Mouse (Mus musculus): ENCODE measurements around the gene Adam33. TPM values are rescaled to one million over a fixed set of nuclear protein-coding genes. Genes with fewer than 3 reads are reported as not detected.

The Adam33 gene
- total and polyA plus RNA-seq, 3 experiments: 0.17 to 0.21 TPM; not detected in 1

DNA sequence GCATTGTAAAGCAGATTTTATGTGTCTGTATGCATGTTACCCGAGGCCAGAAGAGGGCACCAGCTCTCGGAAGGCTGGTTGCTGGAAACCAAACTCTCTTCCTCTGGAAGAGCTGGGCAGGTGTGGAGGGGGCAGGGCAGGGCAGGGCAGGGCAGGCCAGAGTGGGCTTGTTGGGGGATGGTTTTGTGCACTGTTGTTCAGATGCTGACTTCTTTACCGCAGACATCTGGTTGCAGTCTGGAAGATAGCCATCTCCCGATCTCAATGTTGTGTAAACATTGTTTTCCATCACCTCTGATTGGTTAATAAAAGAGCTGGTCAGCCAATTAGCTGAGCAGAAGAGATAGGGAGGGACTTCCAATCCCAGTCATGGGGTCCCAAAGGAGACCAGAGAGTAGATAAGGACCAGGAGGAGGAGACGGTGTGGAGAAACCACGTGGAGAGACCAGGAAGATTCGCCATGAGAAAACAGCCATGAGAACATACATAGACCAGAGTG, 19.2 kb downstream of the Adam33 start:
- Histone ChIP-seq H3K27ac (ENCODE audit: insufficient read depth, low read depth) (no peak overlapping the region), H3K27me3 (replicated peaks) (peaks cover 4% of the 10 kb centered on the region), H3K9ac (ENCODE audit: insufficient read depth, low read depth) (no peak overlapping the region), H3K4me2 (ENCODE audit: insufficient read depth, low read depth, poor library complexity, severe bottlenecking) (no peak overlapping the region; the same call in 1 of the 2 replicates), H3K79me2 (replicated peaks; ENCODE audit: control insufficient read depth, extremely low read depth, insufficient read depth, poor library complexity, severe bottlenecking) (no peaks in the 10 kb centered on the region), H3K4me1 (ENCODE audit: control insufficient read depth in 1 of 2, insufficient read depth in 2 of 2) (0 out of 4 replicates have a peak, but pooled peaks cover 0 to 2% of the 10 kb centered on the region in 2 experiments), H3K9me3 (replicated peaks; ENCODE audit: low read length) (peaks cover 2% of the 10 kb centered on the region), H3K4me3 (replicated peaks in 1 of 3; ENCODE audit: low read depth in 2 of 3, low read length in 2 of 3, poor library complexity in 1 of 3) (no peak overlapping the region), H3K36me3 (replicated peaks in 1 of 2; ENCODE audit: control insufficient read depth in 1 of 2, insufficient read depth in 1 of 2, low read length in 1 of 2) (no peaks in the 10 kb centered on the region)
- no peak for DNase-seq (ENCODE audit: extremely low read depth)
- TF ChIP-seq CTCF (conservative IDR thresholded peaks at IDR 0.05 in 1 of 2, IDR thresholded peaks at IDR 0.05 in 1 of 2; ENCODE audit: low read depth in 2 of 2, low read length in 2 of 2) (peak in 1 of 2 experiments; percentile 39; a peak in 2 of 4 replicates), UBTF (IDR thresholded peaks at IDR 0.05; ENCODE audit: low read depth, low read length) (no peak), ZC3H11A (IDR thresholded peaks at IDR 0.05; ENCODE audit: low read depth, low read length) (no peak)
- dilution Hi-C loops (cut with MboI; ENCODE audit: extremely low pct_ligation_motif_present, extremely low pct_unique_long_range_greater_than_20kb, low sequenced_read_pairs): no loop called here
- in situ Hi-C loops (cut with MboI; ENCODE audit: low pct_ligation_motif_present, low pct_unique_long_range_greater_than_20kb, low sequenced_read_pairs): no loop called here

DNA sequence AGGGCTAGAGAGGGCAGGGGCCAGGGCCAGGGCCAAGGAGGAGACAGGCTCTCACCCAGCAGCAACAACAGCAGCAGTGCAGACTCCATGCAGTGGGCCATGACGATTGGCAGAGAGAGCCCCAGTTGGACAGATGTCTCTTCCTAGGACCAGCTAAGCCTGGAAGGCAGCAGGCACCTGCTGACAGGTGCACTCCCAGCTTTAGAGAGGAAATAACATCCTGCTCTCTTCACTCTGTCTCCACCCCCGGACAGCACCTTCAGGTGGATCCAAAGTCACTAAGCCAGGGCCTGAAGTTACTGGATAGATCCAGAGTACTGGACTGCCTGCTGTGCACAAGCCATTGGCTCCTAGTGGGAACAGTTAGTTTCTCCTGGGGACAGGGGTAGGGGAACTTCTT, 20.6 kb downstream of the Adam33 start, which contains the start of gene Gfra4:
Gene Gfra4 (minus strand): TSS at position 101 of the 400 bp plus-strand sequence.
- H3K4me1 ChIP-seq (ENCODE audit: control insufficient read depth in 1 of 2, insufficient read depth in 2 of 2): 0 out of 4 replicates have a peak, but pooled peaks cover 0 to 2% of the 10 kb centered on the region in 2 experiments
- no peak within 1 kb of the TSS for H3K4me2 ChIP-seq (ENCODE audit: insufficient read depth, low read depth, poor library complexity, severe bottlenecking)
- H3K79me2 ChIP-seq (replicated peaks; ENCODE audit: control insufficient read depth, extremely low read depth, insufficient read depth, poor library complexity, severe bottlenecking): no peaks in the 10 kb centered on the region
- DNase-seq (ENCODE audit: extremely low read depth): no peak
- TF ChIP-seq MAX (IDR thresholded peaks at IDR 0.05; ENCODE audit: low read length): no peak
- TF ChIP-seq SMC3 (IDR thresholded peaks at IDR 0.05; ENCODE audit: low read depth, low read length): no peak
- no peak for TF ChIP-seq ZMIZ1 (IDR thresholded peaks at IDR 0.05; ENCODE audit: low read depth, low read length)
- no peak for TF ChIP-seq JUN (IDR thresholded peaks at IDR 0.05; ENCODE audit: insufficient read depth, low read depth, low read length)
- TF ChIP-seq NELFE (IDR thresholded peaks at IDR 0.05; ENCODE audit: low read depth, low read length): no peak
- no peak for TF ChIP-seq CHD2 (IDR thresholded peaks at IDR 0.05; ENCODE audit: low read length)
- no peak for TF ChIP-seq MAFK (IDR thresholded peaks at IDR 0.05; ENCODE audit: insufficient replicate concordance, low read length)
- TF ChIP-seq HCFC1 (IDR thresholded peaks at IDR 0.05; ENCODE audit: low read depth, low read length): no peak
- TF ChIP-seq CHD1 (IDR thresholded peaks at IDR 0.05; ENCODE audit: low read depth, low read length): no peak
- TF ChIP-seq ETS1 (conservative IDR thresholded peaks at IDR 0.05; ENCODE audit: low read depth, low read length): no peak
- TF ChIP-seq RCOR1 (conservative IDR thresholded peaks at IDR 0.05; ENCODE audit: low read depth, low read length): no peak
- no peak for TF ChIP-seq MEF2A (IDR thresholded peaks at IDR 0.05; ENCODE audit: borderline replicate concordance, low read depth, low read length)
- no peak for TF ChIP-seq PAX5 (IDR thresholded peaks at IDR 0.05; ENCODE audit: low read length)
- no peak for TF ChIP-seq MYC (IDR thresholded peaks at IDR 0.05; ENCODE audit: low read depth, low read length)
- TF ChIP-seq SIN3A (IDR thresholded peaks at IDR 0.05; ENCODE audit: low read length): no peak
- TF ChIP-seq GABPA (IDR thresholded peaks at IDR 0.05; ENCODE audit: insufficient replicate concordance, low read depth, low read length): no peak
- TF ChIP-seq CTCF (conservative IDR thresholded peaks at IDR 0.05 in 1 of 2, IDR thresholded peaks at IDR 0.05 in 1 of 2; ENCODE audit: low read depth in 2 of 2, low read length in 2 of 2): no peak
- H3K36me3 ChIP-seq (replicated peaks in 1 of 2; ENCODE audit: control insufficient read depth in 1 of 2, insufficient read depth in 1 of 2, low read length in 1 of 2): no peaks in the 10 kb centered on the region
- peaks cover 2% of the 10 kb centered on the region for H3K9me3 ChIP-seq (replicated peaks; ENCODE audit: low read length)
- H3K27me3 ChIP-seq (replicated peaks): peaks cover 4% of the 10 kb centered on the region
- dilution Hi-C loops (cut with MboI; ENCODE audit: extremely low pct_ligation_motif_present, extremely low pct_unique_long_range_greater_than_20kb, low sequenced_read_pairs): no loop called here
- in situ Hi-C loops (cut with MboI; ENCODE audit: low pct_ligation_motif_present, low pct_unique_long_range_greater_than_20kb, low sequenced_read_pairs): no loop called here
- H3K4me3 ChIP-seq (replicated peaks in 1 of 3; ENCODE audit: low read depth in 2 of 3, low read length in 2 of 3, poor library complexity in 1 of 3): no peak within 1 kb of the TSS
- H3K9ac ChIP-seq (ENCODE audit: insufficient read depth, low read depth): no peak within 1 kb of the TSS
- H3K27ac ChIP-seq (ENCODE audit: insufficient read depth, low read depth): no peak within 1 kb of the TSS

Data from CH12.LX (cell line).